In genomic region chr15:25769524-25770255, GRCm38 (mm10) we compare ENCODE assay signal across 14 mouse cellular contexts.
DNase-seq lines count a peak whose midpoint lies in the region; ATAC-seq and TF ChIP-seq lines count a peak whose summit lies in the region.
"Had no signal": no experiment of that assay in that cellular context is flagged by ENCODE, and none has a peak within 500 bp of the region (broad histone marks: within the 10 kb centered on the region; RNA-seq: fewer than 3 reads in every experiment).

No protein-coding gene starts in this region.

- no peak for TF ChIP-seq CTCF in hindbrain, postnatal 0 days (IDR thresholded peaks at IDR 0.05; ENCODE audit: low read depth)

- H3K4me3 ChIP-seq in hindbrain, embryonic 16.5 days (ENCODE audit: low read length): no peak overlapping the region
- H3K4me3 ChIP-seq in hindbrain, postnatal 0 days (ENCODE audit: low read length): no peak overlapping the region
- H3K4me3 ChIP-seq in midbrain, embryonic 12.5 days: no peak overlapping the region
- no peak overlapping the region for H3K4me3 ChIP-seq in midbrain, embryonic 11.5 days (ENCODE audit: low read depth, low read length)
- no peak overlapping the region for H3K4me3 ChIP-seq in brown adipose tissue, adult 24 weeks (ENCODE audit: insufficient read depth, low read depth, low read length)
- H3K4me3 ChIP-seq in limb, embryonic 12.5 days (replicated peaks): no peak overlapping the region
- H3K4me3 ChIP-seq: liver, embryonic 15.5 days; myocyte had no signal

- no peak overlapping the region for H3K4me2 ChIP-seq in hindbrain, embryonic 16.5 days (ENCODE audit: low read length)
- no peak overlapping the region for H3K4me2 ChIP-seq in hindbrain, postnatal 0 days (ENCODE audit: low read depth, low read length)
- no peak overlapping the region for H3K4me2 ChIP-seq in midbrain, embryonic 12.5 days (replicated peaks)
- no peak overlapping the region for H3K4me2 ChIP-seq in midbrain, embryonic 11.5 days
- H3K4me2 ChIP-seq in limb, embryonic 12.5 days: no peak overlapping the region
- H3K4me2 ChIP-seq: liver, embryonic 15.5 days had no signal

- H3K36me3 ChIP-seq in hindbrain, embryonic 16.5 days (ENCODE audit: control insufficient read depth, insufficient read depth, low read length): no peaks in the 10 kb centered on the region
- no peaks in the 10 kb centered on the region for H3K36me3 ChIP-seq in hindbrain, postnatal 0 days (ENCODE audit: insufficient read depth, low read length)
- peaks cover 4% of the 10 kb centered on the region; the same call in 1 of the 2 replicates for H3K36me3 ChIP-seq in midbrain, embryonic 12.5 days
- no peaks in the 10 kb centered on the region for H3K36me3 ChIP-seq in midbrain, embryonic 11.5 days (ENCODE audit: control insufficient read depth, insufficient read depth, low read length)
- peaks cover 34% of the 10 kb centered on the region for H3K36me3 ChIP-seq in limb, embryonic 12.5 days
- H3K36me3 ChIP-seq: liver, embryonic 15.5 days had no signal

- no peak for DNase-seq in hindbrain, postnatal 0 days (ENCODE audit: low spot score)
- no peak for DNase-seq in midbrain, embryonic 11.5 days (ENCODE audit: low spot score, missing footprints)
- DNase-seq: cerebellum, adult 11-12 months; lung, postnatal 4 days; right cerebral cortex, postnatal 4 days; thymus, postnatal 4 days had no signal

- H3K4me1 ChIP-seq in hindbrain, embryonic 16.5 days (ENCODE audit: control insufficient read depth, insufficient read depth, low read depth, low read length): peaks cover 19% of the 10 kb centered on the region
- peaks cover 19% of the 10 kb centered on the region for H3K4me1 ChIP-seq in hindbrain, postnatal 0 days (ENCODE audit: insufficient read depth, low read length)
- H3K4me1 ChIP-seq in midbrain, embryonic 12.5 days: peaks cover 68% of the 10 kb centered on the region
- H3K4me1 ChIP-seq in midbrain, embryonic 11.5 days (ENCODE audit: control insufficient read depth, insufficient read depth, low read length): peaks cover 50% of the 10 kb centered on the region
- peaks cover 17% of the 10 kb centered on the region for H3K4me1 ChIP-seq in brown adipose tissue, adult 24 weeks (ENCODE audit: control insufficient read depth, insufficient read depth, insufficient read length, low read length)
- peaks cover 50% of the 10 kb centered on the region for H3K4me1 ChIP-seq in limb, embryonic 12.5 days (replicated peaks)
- H3K4me1 ChIP-seq: liver, embryonic 15.5 days had no signal

- H3K27ac ChIP-seq in hindbrain, embryonic 16.5 days (ENCODE audit: low read depth, low read length): peak overlapping the region; percentile 34; the same call in 1 of the 2 replicates
- H3K27ac ChIP-seq in hindbrain, postnatal 0 days: no peak overlapping the region
- H3K27ac ChIP-seq in midbrain, embryonic 12.5 days (replicated peaks): 0 out of 2 replicates have a peak overlapping the region, but pooled peaks have one; percentile 3
- H3K27ac ChIP-seq in midbrain, embryonic 11.5 days (ENCODE audit: low read depth, low read length): no peak overlapping the region
- H3K27ac ChIP-seq in brown adipose tissue, adult 24 weeks (replicated peaks; ENCODE audit: low read depth, low read length): peak overlapping the region; percentile 21; the same call in 1 of the 2 replicates
- peak overlapping the region; percentile 45; the same call in 1 of the 2 replicates for H3K27ac ChIP-seq in limb, embryonic 12.5 days
- H3K27ac ChIP-seq: liver, embryonic 15.5 days had no signal

- no peak overlapping the region for H3K9ac ChIP-seq in hindbrain, embryonic 16.5 days (ENCODE audit: low read depth, low read length)
- H3K9ac ChIP-seq in hindbrain, postnatal 0 days (replicated peaks; ENCODE audit: low read length): no peak overlapping the region; the same call in 1 of the 2 replicates
- H3K9ac ChIP-seq in midbrain, embryonic 12.5 days (replicated peaks): no peak overlapping the region
- no peak overlapping the region for H3K9ac ChIP-seq in midbrain, embryonic 11.5 days (ENCODE audit: low read length)
- no peak overlapping the region for H3K9ac ChIP-seq in limb, embryonic 12.5 days (replicated peaks)
- H3K9ac ChIP-seq: liver, embryonic 15.5 days had no signal

- H3K9me3 ChIP-seq in hindbrain, embryonic 16.5 days (ENCODE audit: control insufficient read depth, low read length): no peaks in the 10 kb centered on the region
- H3K9me3 ChIP-seq in hindbrain, postnatal 0 days (ENCODE audit: low read length): no peaks in the 10 kb centered on the region
- no peaks in the 10 kb centered on the region for H3K9me3 ChIP-seq in midbrain, embryonic 12.5 days
- H3K9me3 ChIP-seq in midbrain, embryonic 11.5 days (ENCODE audit: control insufficient read depth, low read length): no peaks in the 10 kb centered on the region
- no peaks in the 10 kb centered on the region for H3K9me3 ChIP-seq in limb, embryonic 12.5 days
- H3K9me3 ChIP-seq: liver, embryonic 15.5 days had no signal

- ATAC-seq in hindbrain, embryonic 16.5 days: no peak
- no peak for ATAC-seq in hindbrain, postnatal 0 days
- no peak for ATAC-seq in midbrain, embryonic 12.5 days (ENCODE audit: low FRiP score, low read depth)
- ATAC-seq in midbrain, embryonic 11.5 days (ENCODE audit: low FRiP score): no peak
- ATAC-seq in limb, embryonic 12.5 days (ENCODE audit: insufficient number of reproducible peaks, insufficient read depth, low FRiP score, low TSS enrichment, low read depth): no peak
- ATAC-seq in megakaryocyte, adult 5-6 weeks (ENCODE audit: poor library complexity, severe bottlenecking): no peak
- ATAC-seq: CD4-positive, CD25-positive, alpha-beta regulatory T cell, adult 4 months had no signal

- 47% methylated on average over 9 of the region's 9 CpGs for WGBS in hindbrain, embryonic 16.5 days
- WGBS in hindbrain, postnatal 0 days: 50% methylated on average over 9 of the region's 9 CpGs
- 49% methylated on average over 9 of the region's 9 CpGs for WGBS in midbrain, embryonic 12.5 days
- WGBS in midbrain, embryonic 11.5 days: 57% methylated on average over 9 of the region's 9 CpGs
- 63% methylated on average over 9 of the region's 9 CpGs for WGBS in limb, embryonic 12.5 days

- no peaks in the 10 kb centered on the region for H3K27me3 ChIP-seq in hindbrain, embryonic 16.5 days (replicated peaks; ENCODE audit: control insufficient read depth, insufficient read depth, low read length)
- H3K27me3 ChIP-seq in hindbrain, postnatal 0 days (ENCODE audit: insufficient read depth, low read length): no peaks in the 10 kb centered on the region
- no peaks in the 10 kb centered on the region for H3K27me3 ChIP-seq in midbrain, embryonic 12.5 days
- H3K27me3 ChIP-seq in midbrain, embryonic 11.5 days (ENCODE audit: control insufficient read depth, insufficient read depth, low read length): no peaks in the 10 kb centered on the region
- no peaks in the 10 kb centered on the region for H3K27me3 ChIP-seq in limb, embryonic 12.5 days
- H3K27me3 ChIP-seq: liver, embryonic 15.5 days had no signal

Comparison
In these comparisons a context has a peak if more than half of its experiments do, and no peak if none do; other contexts are left out.
1. H3K27ac ChIP-seq: peak in hindbrain, embryonic 16.5 days (single experiment), midbrain, embryonic 12.5 days (single experiment), brown adipose tissue, adult 24 weeks (single experiment) and limb, embryonic 12.5 days (single experiment); none in hindbrain, postnatal 0 days (single experiment) and midbrain, embryonic 11.5 days (single experiment).